Mouse (Mus musculus) embryonic fibroblast, embryonic 13.5 days (primary cell): Measurements from ENCODE around the gene Cerkl. TPM values are rescaled to one million over a fixed set of nuclear protein-coding genes. Genes with fewer than 3 reads are reported as not detected.

ENCODE experiments used
- H3K27ac ChIP-seq: 2 replicates; pipeline ENCODE4 v1.5.1; 2012; ENCODE audit warnings: low read length, control low read depth, inconsistent platforms; ENCODE audit not compliant: insufficient read depth
- H3K4me1 ChIP-seq: 2 replicates; pipeline ENCODE4 v1.6.1; 2011; ENCODE audit warnings: low read length; ENCODE audit not compliant: control insufficient read depth, insufficient read depth
- H3K4me3 ChIP-seq: 2 replicates; pipeline ENCODE4 v1.5.1; 2011; ENCODE audit warnings: mild to moderate bottlenecking, control low read depth, low read length; ENCODE audit not compliant: insufficient read depth
- CTCF ChIP-seq: IDR thresholded peaks from 2 replicates; pipeline ENCODE4 v1.5.1; 2011; ENCODE audit warnings: mild to moderate bottlenecking, control low read depth, low read length, moderate library complexity, borderline replicate concordance; ENCODE audit not compliant: insufficient read depth
- POLR2A ChIP-seq: IDR thresholded peaks from 2 replicates; pipeline ENCODE4 v1.6.1; 2011; ENCODE audit warnings: low read depth, mild to moderate bottlenecking, control low read depth, low read length, moderate library complexity
- polyA plus RNA-seq: library from polyadenylated mRNA; stranded (reverse); fragments of >200 nt; gene quantifications from 2 replicates; pipeline ENCODE4 v1.2.4, GENCODE M21; 2011; ENCODE audit warnings: low read depth; ENCODE audit not compliant: missing spikeins, insufficient read length

Cerkl gene
- polyA plus RNA-seq, 1 experiment = 2.2 TPM

- Histone ChIP-seq H3K27ac (no peak overlapping the region), H3K4me1 (no peaks in the 10 kb centered on the region)
- no peak for TF ChIP-seq POLR2A
- TF ChIP-seq CTCF = no peak
Measured at GRCm38 (mm10) chr2:79284206-79284605, 172.4 kb downstream of the Cerkl start.

More at GRCm38 (mm10) chr2:79284206-79284605, 172.4 kb downstream of the Cerkl start:
- H3K4me3 ChIP-seq = no peak overlapping the region

Other genes starting within 250 kb of the Cerkl start
- gene Itga4, start 201.4 kb downstream of the Cerkl start, polyA plus RNA-seq = 11.1 and 15.9 TPM in 2 replicates
- not detected in 2 replicates for gene Neurod1, start within 50 bp of the Cerkl start, polyA plus RNA-seq
- 26.8 and 27.8 TPM in 2 replicates for gene Itprid2, start 178.6 kb upstream of the Cerkl start, polyA plus RNA-seq